Mouse (Mus musculus): ENCODE measurements at regions not wholly inside any gene's neighbourhood (a gene's known extent, or its start where the extent isn't known, plus 50 kb on each side); places are given as distances from the start of the nearest gene placed in this dataset.

DNA sequence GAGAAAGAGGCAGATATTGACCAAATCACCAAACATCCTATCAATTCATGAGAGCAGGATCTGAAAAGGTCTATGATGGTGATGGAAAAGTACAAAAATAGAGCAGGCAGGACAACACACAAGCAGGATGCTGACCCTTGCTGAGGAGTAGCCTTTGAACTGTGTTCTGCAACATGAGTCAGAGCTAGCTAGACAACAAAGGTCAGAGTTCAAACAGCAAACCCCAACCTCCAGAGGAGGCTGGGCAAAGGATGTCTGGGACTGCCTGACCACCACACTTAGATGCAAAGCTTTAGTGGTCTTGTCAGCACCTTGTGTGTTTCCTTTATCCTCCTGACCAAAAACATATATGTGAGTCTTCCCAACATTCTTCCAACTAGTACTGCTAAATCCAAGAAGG is 122.5 kb upstream of the Car8 start:
- TF ChIP-seq CTCF (IDR thresholded peaks at IDR 0.05; ENCODE audit: insufficient read depth, low read length) (no peak), POLR2A (IDR thresholded peaks at IDR 0.05; ENCODE audit: borderline replicate concordance, extremely low read depth, low read depth, low read length) (no peak)
- DNase-seq, result no peak
- no peak overlapping the region for H3K4me3 ChIP-seq (replicated peaks; ENCODE audit: extremely low read depth, low read depth, low read length)
- H3K4me1 ChIP-seq (ENCODE audit: control insufficient read depth, insufficient read depth, low read length), result no peaks in the 10 kb centered on the region

DNA sequence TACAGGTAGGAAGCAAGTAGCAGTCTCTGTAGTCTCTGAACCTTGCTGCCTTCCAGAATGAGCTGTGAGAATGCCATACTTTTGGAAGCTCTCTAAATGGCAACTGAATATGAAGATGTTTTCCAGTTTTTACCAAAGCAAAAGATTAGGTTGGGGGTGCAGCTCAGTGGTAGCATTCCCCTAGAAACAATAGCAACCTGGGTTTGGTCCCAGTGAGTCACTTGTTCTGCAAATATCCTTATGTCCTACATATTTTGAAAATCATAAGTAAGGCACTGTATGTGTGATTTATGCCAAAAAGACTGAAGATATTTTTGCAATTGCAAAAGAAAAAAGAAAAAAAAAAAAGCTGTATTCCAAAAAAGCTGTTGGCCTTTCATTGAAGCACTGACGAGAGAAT is 118.6 kb upstream of the Car8 start:
- Histone ChIP-seq H3K4me1 (ENCODE audit: control insufficient read depth, insufficient read depth, low read length) (no peaks in the 10 kb centered on the region), H3K4me3 (replicated peaks; ENCODE audit: extremely low read depth, low read depth, low read length) (no peak overlapping the region)
- no peak for TF ChIP-seq CTCF (IDR thresholded peaks at IDR 0.05; ENCODE audit: insufficient read depth, low read length)
- TF ChIP-seq POLR2A (IDR thresholded peaks at IDR 0.05; ENCODE audit: borderline replicate concordance, extremely low read depth, low read depth, low read length), result no peak
- WGBS, result 90% methylated on average over 1 of the region's 1 CpGs
- no peak for DNase-seq

GRCm38 (mm10) chr4:8341928-8342327 is 103.1 kb upstream of the Car8 start:
- Histone ChIP-seq H3K4me3 (replicated peaks; ENCODE audit: extremely low read depth, low read depth, low read length) (no peak overlapping the region), H3K4me1 (ENCODE audit: control insufficient read depth, insufficient read depth, low read length) (no peaks in the 10 kb centered on the region)
- 64% methylated on average over 4 of the region's 4 CpGs for WGBS
- DNase-seq, result no peak
- TF ChIP-seq POLR2A (IDR thresholded peaks at IDR 0.05; ENCODE audit: borderline replicate concordance, extremely low read depth, low read depth, low read length) (no peak), CTCF (IDR thresholded peaks at IDR 0.05; ENCODE audit: insufficient read depth, low read length) (no peak)

- Histone ChIP-seq H3K4me1 (ENCODE audit: control insufficient read depth, insufficient read depth, low read length) (no peaks in the 10 kb centered on the region), H3K4me3 (replicated peaks; ENCODE audit: extremely low read depth, low read depth, low read length) (no peak overlapping the region)
- DNase-seq, result no peak
- TF ChIP-seq CTCF (IDR thresholded peaks at IDR 0.05; ENCODE audit: insufficient read depth, low read length), result no peak
- TF ChIP-seq POLR2A (IDR thresholded peaks at IDR 0.05; ENCODE audit: borderline replicate concordance, extremely low read depth, low read depth, low read length), result no peak
- WGBS, result 77% methylated on average over 10 of the region's 10 CpGs
These were observed 70.6 kb upstream of the Car8 start for GRCm38 (mm10) chr4:8309241-8309987.

- no peak for DNase-seq
- TF ChIP-seq CTCF (IDR thresholded peaks at IDR 0.05; ENCODE audit: insufficient read depth, low read length), result no peak
- no peak for TF ChIP-seq POLR2A (IDR thresholded peaks at IDR 0.05; ENCODE audit: borderline replicate concordance, extremely low read depth, low read depth, low read length)
- WGBS, result 100% methylated on average over 1 of the region's 1 CpGs
- Histone ChIP-seq H3K4me3 (replicated peaks; ENCODE audit: extremely low read depth, low read depth, low read length) (no peak overlapping the region), H3K4me1 (ENCODE audit: control insufficient read depth, insufficient read depth, low read length) (peaks cover 2% of the 10 kb centered on the region; the same call in 1 of the 2 replicates)
These were observed 53.7 kb upstream of the Car8 start for GRCm38 (mm10) chr4:8292563-8292962.

- TF ChIP-seq CTCF (IDR thresholded peaks at IDR 0.05; ENCODE audit: insufficient read depth, low read length) (no peak), POLR2A (IDR thresholded peaks at IDR 0.05; ENCODE audit: borderline replicate concordance, extremely low read depth, low read depth, low read length) (no peak)
- Histone ChIP-seq H3K4me3 (replicated peaks; ENCODE audit: extremely low read depth, low read depth, low read length) (no peak overlapping the region), H3K4me1 (ENCODE audit: control insufficient read depth, insufficient read depth, low read length) (peaks cover 2% of the 10 kb centered on the region; the same call in 1 of the 2 replicates)
- 58% methylated on average over 11 of the region's 11 CpGs for WGBS
- DNase-seq, result no peak
These were observed 53.0 kb upstream of the Car8 start for GRCm38 (mm10) chr4:8291528-8292492.

- WGBS, result 67% methylated on average over 5 of the region's 5 CpGs
- DNase-seq, result no peak
- TF ChIP-seq POLR2A (IDR thresholded peaks at IDR 0.05; ENCODE audit: borderline replicate concordance, extremely low read depth, low read depth, low read length) (no peak), CTCF (IDR thresholded peaks at IDR 0.05; ENCODE audit: insufficient read depth, low read length) (no peak)
- Histone ChIP-seq H3K4me1 (ENCODE audit: control insufficient read depth, insufficient read depth, low read length) (peaks cover 2% of the 10 kb centered on the region; the same call in 1 of the 2 replicates), H3K4me3 (replicated peaks; ENCODE audit: extremely low read depth, low read depth, low read length) (no peak overlapping the region)
These were observed 51.1 kb upstream of the Car8 start for GRCm38 (mm10) chr4:8289901-8290300.

Data from lung, adult 2 months (tissue).